Mouse (Mus musculus): ENCODE results near the gene Zdhhc4. TPM values are rescaled to one million over a fixed set of nuclear protein-coding genes. Genes with fewer than 3 reads are reported as not detected.

Gene Zdhhc4
- polyA plus RNA-seq (2012; rRNA removed), result 15.6 and 17.5 TPM in 2 replicates

GRCm38 (mm10) chr5:143328690-143329495 lies at the start of gene Zdhhc4:
TSS of gene Zdhhc4 (minus strand) at chr5:143329256.

GRCm38 (mm10) chr5:143356686-143357388 lies 27.8 kb upstream of the Zdhhc4 start, which contains the start of gene Grid2ip:
TSS of gene Grid2ip (plus strand) at chr5:143357338.

GRCm38 (mm10) chr5:143314730-143315513 lies 14.1 kb downstream of the Zdhhc4 start, which contains the start of gene E130309D02Rik:
TSS of gene E130309D02Rik (minus strand) at chr5:143315360.

GRCm38 (mm10) chr5:143293404-143293803 lies 35.7 kb downstream of the Zdhhc4 start, which contains the start of gene Zfp853:
TSS of gene Zfp853 (minus strand) at chr5:143293623.

GRCm38 (mm10) chr5:143269363-143270150 lies 59.5 kb downstream of the Zdhhc4 start, which contains the start of gene Zfp316:
TSS of gene Zfp316 (minus strand) at chr5:143270022.

Other genes starting within 250 kb of the Zdhhc4 start
- gene Rnf216, start 216.3 kb downstream of the Zdhhc4 start, polyA plus RNA-seq (2012; rRNA removed), result 6.8 and 9.0 TPM in 2 replicates
- gene Olfr718-ps1, start 181.7 kb downstream of the Zdhhc4 start, polyA plus RNA-seq (2012; rRNA removed), result not detected in 2 replicates
- gene Rbak, start 148.5 kb downstream of the Zdhhc4 start, polyA plus RNA-seq (2012; rRNA removed), result 1.9 TPM in 2 replicates
- gene Spdye4b, start 148.2 kb downstream of the Zdhhc4 start, polyA plus RNA-seq (2012; rRNA removed), result not detected in 2 replicates
- gene Spdye4a, start 102.4 kb downstream of the Zdhhc4 start, polyA plus RNA-seq (2012; rRNA removed), result not detected in 2 replicates
- 2.8 and 3.0 TPM in 2 replicates for gene Zfp12, start 94.1 kb downstream of the Zdhhc4 start, polyA plus RNA-seq (2012; rRNA removed)
- gene Zfp316, start 59.2 kb downstream of the Zdhhc4 start, polyA plus RNA-seq (2012; rRNA removed), result 0.60 and 0.80 TPM in 2 replicates
- gene Zfp853, start 35.6 kb downstream of the Zdhhc4 start, polyA plus RNA-seq (2012; rRNA removed), result 0.07 TPM in 2 replicates
- 7.2 TPM in 2 replicates for gene E130309D02Rik, start 13.9 kb downstream of the Zdhhc4 start, polyA plus RNA-seq (2012; rRNA removed)
- gene Grid2ip, start 28.1 kb upstream of the Zdhhc4 start, polyA plus RNA-seq (2012; rRNA removed), result 0.01 and 0.03 TPM in 2 replicates
- 63.5 and 66.4 TPM in 2 replicates for gene Kdelr2, start 74.6 kb upstream of the Zdhhc4 start, polyA plus RNA-seq (2012; rRNA removed)
- gene Daglb, start 135.3 kb upstream of the Zdhhc4 start, polyA plus RNA-seq (2012; rRNA removed), result 3.8 and 4.0 TPM in 2 replicates
- 136 and 142 TPM in 2 replicates for gene Rac1, start 198.8 kb upstream of the Zdhhc4 start, polyA plus RNA-seq (2012; rRNA removed)

All from liver, embryonic 18 days (tissue).